Mouse (Mus musculus): Measurements from ENCODE around the gene Skiv2l. TPM values are rescaled to one million over a fixed set of nuclear protein-coding genes. Genes with fewer than 3 reads are reported as not detected.
"Not testable (repeated sequence)": the region's sequence is repeated elsewhere in the genome, so short reads cannot be mapped to it uniquely, and the experiment has no call there.

Gene Skiv2l
- polyA plus RNA-seq, 1 experiment: 65.4 TPM

- no peak for TF ChIP-seq GATA1 (IDR thresholded peaks at IDR 0.05; ENCODE audit: low read length)
These were observed 2.4 kb downstream of the Skiv2l start for GRCm38 (mm10) chr17:34847615-34848014.

- TF ChIP-seq GATA1 (IDR thresholded peaks at IDR 0.05; ENCODE audit: low read length): no peak
These were observed 2.8 kb downstream of the Skiv2l start for GRCm38 (mm10) chr17:34847192-34847591.

GRCm38 (mm10) chr17:34844884-34845283 lies 5.1 kb downstream of the Skiv2l start:
- no peak for TF ChIP-seq GATA1 (IDR thresholded peaks at IDR 0.05; ENCODE audit: low read length)

GRCm38 (mm10) chr17:34840736-34841307 lies 9.2 kb downstream of the Skiv2l start:
- TF ChIP-seq GATA1 (IDR thresholded peaks at IDR 0.05; ENCODE audit: low read length): no peak

DNA sequence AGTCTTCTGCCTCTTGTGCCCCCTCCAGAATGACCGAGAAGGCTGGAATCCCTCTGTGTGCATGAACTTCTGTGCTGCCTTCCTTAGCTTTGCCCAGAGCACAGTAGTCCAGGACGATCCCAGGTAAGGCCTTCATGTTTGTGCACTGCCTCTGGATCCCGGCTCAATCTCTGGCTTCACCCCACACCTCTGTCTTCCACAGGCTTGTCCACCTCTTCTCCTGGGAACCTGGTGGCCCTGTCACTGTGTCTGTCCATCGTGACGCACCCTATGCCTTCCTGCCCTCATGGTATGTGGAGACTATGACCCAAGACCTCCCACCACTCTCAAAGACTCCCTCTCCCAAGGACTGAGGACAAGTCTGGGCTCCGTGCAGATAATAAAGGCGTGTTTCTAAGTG lies 11.2 kb downstream of the Skiv2l start:
- no peak for TF ChIP-seq GATA1 (IDR thresholded peaks at IDR 0.05; ENCODE audit: low read length)

DNA sequence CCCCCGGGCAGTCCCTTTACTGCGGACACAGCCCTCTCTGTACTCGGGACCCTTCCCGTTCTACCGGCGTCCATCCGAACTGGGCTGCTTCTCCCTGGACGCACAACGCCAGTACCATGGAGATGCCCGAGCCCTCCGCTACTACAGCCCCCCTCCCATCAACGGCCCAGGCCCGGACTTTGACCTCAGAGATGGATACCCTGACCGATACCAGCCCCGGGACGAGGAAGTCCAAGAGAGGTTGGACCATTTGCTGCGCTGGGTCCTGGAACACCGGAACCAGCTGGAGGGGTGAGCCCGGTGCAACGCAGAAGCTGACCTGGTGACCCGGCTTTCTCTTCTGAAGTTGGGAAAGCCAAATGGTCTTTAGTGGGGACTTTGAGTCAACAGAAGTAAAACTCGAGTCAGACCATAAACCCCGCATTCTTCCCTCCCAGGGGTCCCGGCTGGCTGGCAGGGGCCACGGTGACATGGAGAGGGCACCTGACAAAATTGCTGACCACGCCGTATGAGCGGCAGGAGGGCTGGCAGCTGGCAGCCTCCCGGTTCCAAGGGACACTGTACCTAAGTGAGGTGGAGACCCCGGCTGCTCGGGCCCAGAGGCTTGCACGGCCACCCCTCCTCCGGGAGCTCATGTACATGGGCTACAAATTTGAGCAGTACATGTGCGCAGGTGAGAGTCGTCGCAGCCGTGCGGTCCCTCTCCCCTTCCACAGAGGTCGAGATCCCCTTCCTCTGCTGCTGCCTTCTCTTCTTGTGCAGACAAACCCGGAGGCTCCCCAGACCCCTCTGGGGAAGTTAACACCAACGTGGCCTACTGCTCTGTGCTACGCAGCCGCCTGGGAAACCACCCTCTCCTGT lies 12.3 kb downstream of the Skiv2l start:
- TF ChIP-seq GATA1 (IDR thresholded peaks at IDR 0.05; ENCODE audit: low read length): no peak

GRCm38 (mm10) chr17:34836856-34837221 lies 13.2 kb downstream of the Skiv2l start, which contains the start of the genes Stk19 and Dxo:
TSS of gene Stk19 (minus strand) at chr17:34836945.
TSS of gene Dxo (plus strand) at chr17:34837019.
- no peak for TF ChIP-seq GATA1 (IDR thresholded peaks at IDR 0.05; ENCODE audit: low read length)

- TF ChIP-seq GATA1 (IDR thresholded peaks at IDR 0.05; ENCODE audit: low read length): no peak
These were observed 13.7 kb downstream of the Skiv2l start for GRCm38 (mm10) chr17:34836155-34836855.

DNA sequence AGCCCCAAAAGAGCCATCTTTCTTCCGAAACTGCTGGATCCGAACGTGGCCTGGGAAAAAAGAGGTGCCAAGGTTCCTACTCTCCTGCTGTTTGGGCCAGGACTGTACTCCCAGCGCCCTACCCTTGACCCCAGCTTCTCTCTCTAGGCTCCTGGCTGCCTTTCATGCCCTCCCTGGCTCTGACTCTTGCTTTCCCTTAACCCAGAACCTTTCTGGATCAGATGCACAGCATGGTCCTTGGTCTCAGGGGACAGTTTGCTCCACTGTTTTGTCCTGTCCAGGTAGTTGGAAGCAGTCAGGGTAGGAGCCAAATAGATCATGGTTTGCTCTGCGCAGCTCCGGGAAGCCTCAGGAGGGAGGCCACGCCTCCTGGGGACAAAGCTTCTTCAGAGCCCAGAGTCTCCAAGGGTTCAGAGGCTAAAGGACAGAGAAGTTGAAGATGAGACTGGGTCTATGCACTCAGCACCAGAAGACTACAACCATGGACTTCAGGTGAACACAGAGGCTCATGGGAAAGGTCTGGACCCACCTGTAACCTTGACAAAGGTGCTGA lies 35.1 kb downstream of the Skiv2l start:
- no peak for TF ChIP-seq GATA1 (IDR thresholded peaks at IDR 0.05; ENCODE audit: low read length)

DNA sequence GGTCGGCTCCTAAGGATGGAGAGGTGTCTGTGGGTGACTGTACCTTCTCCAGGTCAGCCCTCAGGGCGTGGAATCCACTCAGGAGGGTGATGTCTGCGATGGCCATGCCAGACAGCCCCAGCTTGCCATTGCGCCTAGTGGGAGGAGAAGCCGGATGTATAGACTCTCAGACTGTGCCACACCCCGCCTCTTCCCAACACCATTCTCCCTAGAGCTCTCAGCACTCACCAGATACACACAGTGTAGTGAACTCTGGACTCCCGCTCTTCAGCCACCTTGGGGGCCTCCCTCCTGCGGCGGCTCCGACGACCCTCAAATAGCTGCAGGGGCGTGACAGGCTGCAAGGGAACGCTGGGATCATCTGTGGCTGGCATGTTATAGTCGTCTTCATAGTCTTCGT lies 38.7 kb downstream of the Skiv2l start:
- no peak for TF ChIP-seq GATA1 (IDR thresholded peaks at IDR 0.05; ENCODE audit: low read length)

GRCm38 (mm10) chr17:34808599-34809205 lies 41.3 kb downstream of the Skiv2l start:
- TF ChIP-seq GATA1 (IDR thresholded peaks at IDR 0.05; ENCODE audit: low read length): no peak

DNA sequence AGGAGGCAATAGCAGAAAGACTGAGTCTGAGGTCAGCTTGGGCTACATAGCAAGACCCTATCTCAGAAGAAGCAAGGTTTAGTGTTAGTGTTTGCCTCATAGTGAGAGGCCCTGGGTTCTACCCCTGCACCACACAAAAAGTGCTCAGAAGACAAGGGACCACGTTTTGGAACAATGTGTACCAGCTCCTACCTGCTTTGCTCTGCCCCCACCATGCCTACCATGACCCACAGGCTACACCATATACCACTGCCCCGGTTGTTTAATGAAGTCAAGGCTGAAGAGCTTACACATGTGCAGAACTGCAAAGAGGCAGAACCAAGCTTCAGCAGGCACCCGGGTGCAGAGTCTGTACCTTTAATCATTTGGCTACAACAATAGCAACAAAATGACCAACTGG lies 42.8 kb downstream of the Skiv2l start:
- TF ChIP-seq GATA1 (IDR thresholded peaks at IDR 0.05; ENCODE audit: low read length): no peak

DNA sequence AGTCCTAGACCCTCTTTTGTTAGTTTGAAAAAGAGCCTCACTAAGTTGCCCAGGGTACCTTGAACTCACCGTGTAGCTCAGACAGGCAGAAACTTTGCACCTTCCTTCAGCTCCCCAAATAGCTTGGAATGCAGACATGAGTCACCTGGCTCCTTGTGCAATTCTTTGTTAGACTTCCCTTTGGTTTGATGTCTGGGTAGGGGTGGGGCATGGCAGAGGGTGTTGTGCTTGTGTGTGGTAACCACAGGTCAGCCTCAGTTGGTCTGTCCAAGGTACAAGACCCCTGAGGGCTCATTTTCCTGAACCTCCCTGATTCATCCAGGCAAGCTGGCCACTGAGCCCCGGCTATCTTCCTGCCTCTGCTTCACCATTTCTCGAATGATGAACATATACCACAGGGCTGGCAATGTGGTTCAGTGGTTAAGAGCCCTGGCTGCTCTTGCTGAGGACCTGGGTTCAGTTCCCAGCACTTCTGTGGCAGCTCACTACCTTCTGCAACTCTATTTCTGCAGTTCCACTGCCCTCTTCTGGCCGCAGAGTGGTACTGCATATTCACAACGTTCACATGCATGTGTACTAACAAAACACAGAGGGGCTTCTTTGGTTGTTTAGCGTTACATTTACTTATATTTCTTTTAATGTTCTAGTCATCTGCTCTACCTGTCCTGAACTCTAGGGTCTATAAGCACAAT lies 45.0 kb downstream of the Skiv2l start:
- TF ChIP-seq GATA1 (IDR thresholded peaks at IDR 0.05; ENCODE audit: low read length): no peak

DNA sequence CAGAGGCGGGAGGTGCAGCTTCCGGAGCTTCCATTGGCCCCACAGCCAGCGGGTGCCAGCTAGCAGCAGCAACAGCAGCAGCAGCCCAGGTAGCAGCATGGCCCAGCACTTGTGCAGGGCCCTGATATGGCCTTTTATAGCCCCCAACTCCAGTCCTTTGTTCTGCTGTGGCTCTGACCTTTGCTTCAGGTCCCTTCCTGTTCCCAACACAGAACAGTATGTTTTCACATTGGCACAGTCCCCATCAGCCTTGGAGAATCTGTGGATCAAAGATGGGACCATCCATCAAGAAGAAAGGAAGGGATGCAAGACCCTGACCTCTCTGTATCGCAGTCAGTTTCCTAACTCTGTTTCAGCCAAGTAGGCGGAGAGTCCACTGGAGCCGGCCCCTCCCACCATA lies 45.7 kb downstream of the Skiv2l start, which contains the start of gene Cyp21a1:
Gene Cyp21a1 (minus strand): TSS at position 261 of the 400 bp plus-strand sequence.
- TF ChIP-seq GATA1 (IDR thresholded peaks at IDR 0.05; ENCODE audit: low read length): not testable (repeated sequence)

DNA sequence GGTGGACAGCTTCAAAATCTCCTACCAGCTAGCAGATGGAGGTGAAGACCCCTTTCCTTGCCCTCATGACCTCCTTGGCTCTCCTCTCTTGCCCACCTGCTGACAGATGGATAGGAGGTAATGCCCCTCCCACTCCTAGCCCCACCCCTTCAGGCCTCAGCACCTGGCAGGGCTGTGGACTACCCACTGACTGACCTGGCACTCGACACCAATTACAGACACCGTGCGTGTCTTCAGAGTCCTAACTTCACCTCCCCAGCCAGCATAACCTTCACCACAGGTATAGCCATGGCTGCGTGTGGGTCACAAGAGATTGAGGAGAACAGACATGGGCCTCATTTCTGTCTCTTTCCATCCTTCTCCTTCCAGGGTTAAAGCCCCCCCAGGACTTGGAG lies 50.5 kb downstream of the Skiv2l start:
- TF ChIP-seq GATA1 (IDR thresholded peaks at IDR 0.05; ENCODE audit: low read length): no peak

Measured in G1E-ER4 (cell line).